Mouse (Mus musculus) olfactory bulb, adult 2 months (tissue): ENCODE results near the gene Odam.

Experiments used
- CTCF ChIP-seq: fragments of 200-500 bp; IDR thresholded peaks from 2 replicates; pipeline ENCODE4 v1.5.1; 2012; ENCODE audit warnings: low read depth, mild to moderate bottlenecking, low read length, moderate library complexity; ENCODE audit not compliant: insufficient read depth
- POLR2A ChIP-seq: fragments of 200-500 bp; IDR thresholded peaks from 2 replicates; pipeline ENCODE4 v1.6.1; 2012; ENCODE audit warnings: mild to moderate bottlenecking, low read depth, low read length, moderate library complexity; ENCODE audit not compliant: insufficient read depth

- TF ChIP-seq POLR2A (no peak), CTCF (no peak)
Observed at GRCm38 (mm10) chr5:87855136-87855716, 29.6 kb upstream of the Odam start.
